Mouse (Mus musculus) spleen, adult 2 months (tissue): ENCODE data around the gene Gstp3. TPM values are rescaled to one million over a fixed set of nuclear protein-coding genes. Genes with fewer than 3 reads are reported as not detected.
A peak's percentile ranks its signal among the peaks of the same experiment; 100 is the strongest.
"Not testable (repeated sequence)": the region's sequence is repeated elsewhere in the genome, so short reads cannot be mapped to it uniquely, and the experiment has no call there.

Experiments
- DNase-seq, 2 experiments: peaks; one replicate each; pipeline versions ENCODE4 v3.0.0 to v3.0.0-alpha.2; 2012 to 2021; ENCODE audit warnings: low spot score in 2 of 2, low read depth in 1 of 2
- H3K27ac ChIP-seq: fragments of 200-500 bp; 2 replicates; pipeline ENCODE4 v1.5.1; 2012; ENCODE audit warnings: low read length, inconsistent platforms; ENCODE audit not compliant: insufficient read depth
- H3K27me3 ChIP-seq: fragments of 200-500 bp; 2 replicates; pipeline ENCODE4 v1.6.1; 2012; ENCODE audit warnings: mild to moderate bottlenecking, moderate library complexity, low read length, inconsistent platforms; ENCODE audit not compliant: control insufficient read depth, insufficient read depth
- H3K36me3 ChIP-seq: fragments of 200-500 bp; 2 replicates; pipeline ENCODE4 v1.6.1; 2012; ENCODE audit warnings: mild to moderate bottlenecking, low read length, inconsistent platforms; ENCODE audit not compliant: control insufficient read depth, insufficient read depth
- H3K4me1 ChIP-seq: fragments of 200-500 bp; 2 replicates; pipeline ENCODE4 v1.6.1; 2011; ENCODE audit warnings: inconsistent platforms; ENCODE audit not compliant: control insufficient read depth, insufficient read depth, insufficient read length
- H3K4me3 ChIP-seq: fragments of 200-500 bp; 2 replicates; pipeline ENCODE4 v1.5.1; 2011; ENCODE audit warnings: mild to moderate bottlenecking, inconsistent platforms; ENCODE audit not compliant: insufficient read depth, insufficient read length; ENCODE audit errors: extremely low read depth
- CTCF ChIP-seq: fragments of 200-500 bp; IDR thresholded peaks from 2 replicates; pipeline ENCODE4 v1.5.1; 2011; ENCODE audit warnings: mild to moderate bottlenecking, inconsistent platforms; ENCODE audit not compliant: insufficient read depth, insufficient read length, insufficient replicate concordance; ENCODE audit errors: extremely low read depth
- POLR2A ChIP-seq: fragments of 200-500 bp; IDR thresholded peaks from 2 replicates; pipeline ENCODE4 v1.6.1; 2011; ENCODE audit warnings: low read depth, low read length, inconsistent platforms
- WGBS: fragments of 180-500 bp; shearing (Covaris S2); methylation state at CpG from one replicate; pipeline ENCODE4 v1.1.7; 2018; 5-methylcytosine and 5-hydroxymethylcytosine counted together
- polyA plus RNA-seq: library from polyadenylated mRNA; depleted of rRNA; stranded (reverse); fragments of >200 nt; gene quantifications from 2 replicates; pipeline ENCODE4 v1.2.3, GENCODE M21; 2012

The Gstp3 gene
- polyA plus RNA-seq, 1 experiment: 13.0 TPM

DNA sequence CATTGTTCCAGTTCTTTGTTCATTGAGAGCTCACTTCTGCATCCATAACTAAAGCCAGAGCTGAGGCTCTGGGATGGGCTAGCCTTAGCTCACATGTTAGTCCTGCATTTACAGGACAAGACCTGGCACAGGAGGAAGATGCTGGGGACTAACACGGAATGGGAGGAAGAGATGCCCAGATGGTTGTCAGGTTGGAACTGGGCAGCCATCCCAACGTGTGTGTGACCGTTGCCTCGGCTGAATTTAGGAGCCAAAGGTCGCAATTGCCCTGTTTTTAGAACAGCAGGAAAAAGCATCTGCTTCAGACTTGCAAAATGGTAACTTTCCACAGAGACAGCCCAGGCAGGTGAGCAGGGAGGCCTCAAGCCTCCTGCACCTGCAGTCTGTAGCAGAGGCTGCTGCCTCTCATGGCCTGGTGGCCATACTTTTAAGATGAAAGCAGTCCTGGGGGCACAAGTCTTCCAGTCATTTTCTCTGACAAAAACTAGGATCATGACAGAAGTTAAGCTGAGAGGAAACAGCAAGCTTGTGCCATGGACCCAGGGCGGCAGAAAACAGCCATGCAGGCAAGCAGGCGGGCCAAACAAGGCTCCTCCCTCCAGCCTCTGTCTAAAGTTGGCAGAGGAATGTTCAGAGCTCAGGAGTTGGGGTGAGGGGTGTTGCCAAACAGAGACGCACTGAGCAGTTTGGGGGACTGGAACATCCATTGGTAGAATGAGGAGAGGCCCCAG, 4.0 kb downstream of the Gstp3 start:
- peaks cover 2% of the 10 kb centered on the region; the same call in 1 of the 2 replicates for H3K4me1 ChIP-seq
- no peak overlapping the region for H3K4me3 ChIP-seq
- no peaks in the 10 kb centered on the region for H3K27me3 ChIP-seq
- no peak overlapping the region for H3K27ac ChIP-seq
- WGBS: 81% methylated on average over 8 of the region's 8 CpGs
- DNase-seq: no peak
- no peaks in the 10 kb centered on the region for H3K36me3 ChIP-seq
- TF ChIP-seq CTCF (no peak), POLR2A (no peak)

DNA sequence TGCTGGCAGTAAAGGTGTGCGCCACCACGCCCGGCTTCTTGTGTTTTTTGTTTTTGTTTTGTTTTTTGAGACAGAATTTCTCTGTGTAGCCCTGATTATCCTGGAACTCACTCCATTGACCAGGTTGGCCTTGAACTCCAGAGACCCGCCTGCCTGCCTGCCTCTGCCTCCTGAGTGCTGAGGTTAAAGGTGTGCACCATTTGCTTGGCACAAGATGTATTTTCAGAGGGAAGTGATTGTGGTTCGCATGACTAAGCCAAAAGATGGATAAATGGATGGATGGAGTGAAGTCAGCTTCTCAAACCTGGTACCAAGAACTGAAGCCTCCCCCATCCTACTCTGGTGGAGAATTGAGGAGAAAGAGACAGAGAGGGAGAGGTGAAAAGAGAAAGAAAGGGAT, 4.8 kb downstream of the Gstp3 start:
- no peaks in the 10 kb centered on the region for H3K36me3 ChIP-seq

DNA sequence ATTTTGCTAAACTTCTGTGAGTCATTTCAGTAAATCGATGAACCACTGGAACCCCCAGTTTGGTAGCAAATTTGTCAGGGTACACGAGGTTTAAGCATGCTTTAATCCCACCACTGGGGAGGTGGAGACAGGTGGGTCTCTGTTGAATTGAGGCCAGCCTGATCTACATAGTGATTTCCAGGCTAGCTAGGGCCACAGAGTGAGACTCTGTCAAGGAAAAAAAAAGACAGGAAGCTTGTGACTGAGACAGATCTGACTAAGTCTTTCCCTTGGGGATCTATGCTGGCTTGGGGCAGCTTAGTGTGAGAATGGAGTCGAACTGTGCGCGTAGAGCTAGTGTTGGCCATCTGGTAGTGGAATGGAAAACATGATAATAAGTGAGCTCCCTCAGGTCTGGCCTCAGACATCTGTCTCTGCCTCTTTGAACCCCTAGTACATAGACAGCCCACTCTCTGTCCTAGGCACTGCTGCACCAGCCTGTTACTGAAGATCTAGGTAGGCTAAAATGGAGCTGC, 6.8 kb downstream of the Gstp3 start:
- H3K27me3 ChIP-seq: no peaks in the 10 kb centered on the region
- no peak for DNase-seq
- H3K36me3 ChIP-seq: no peaks in the 10 kb centered on the region
- TF ChIP-seq POLR2A: no peak
- H3K4me3 ChIP-seq: no peak overlapping the region
- 43% methylated on average over 5 of the region's 5 CpGs for WGBS
- H3K27ac ChIP-seq: no peak overlapping the region
- no peaks in the 10 kb centered on the region for H3K4me1 ChIP-seq

More for the DNA sequence above, 4.8 kb downstream of the Gstp3 start:
- Histone ChIP-seq H3K27me3 (no peaks in the 10 kb centered on the region), H3K4me1 (peaks cover under 1% of the 10 kb centered on the region; the same call in 1 of the 2 replicates), H3K4me3 (no peak overlapping the region), H3K27ac (no peak overlapping the region)
- 91% methylated on average over 5 of the region's 5 CpGs for WGBS
- TF ChIP-seq POLR2A: no peak
- no peak for TF ChIP-seq CTCF
- no peak for DNase-seq

DNA sequence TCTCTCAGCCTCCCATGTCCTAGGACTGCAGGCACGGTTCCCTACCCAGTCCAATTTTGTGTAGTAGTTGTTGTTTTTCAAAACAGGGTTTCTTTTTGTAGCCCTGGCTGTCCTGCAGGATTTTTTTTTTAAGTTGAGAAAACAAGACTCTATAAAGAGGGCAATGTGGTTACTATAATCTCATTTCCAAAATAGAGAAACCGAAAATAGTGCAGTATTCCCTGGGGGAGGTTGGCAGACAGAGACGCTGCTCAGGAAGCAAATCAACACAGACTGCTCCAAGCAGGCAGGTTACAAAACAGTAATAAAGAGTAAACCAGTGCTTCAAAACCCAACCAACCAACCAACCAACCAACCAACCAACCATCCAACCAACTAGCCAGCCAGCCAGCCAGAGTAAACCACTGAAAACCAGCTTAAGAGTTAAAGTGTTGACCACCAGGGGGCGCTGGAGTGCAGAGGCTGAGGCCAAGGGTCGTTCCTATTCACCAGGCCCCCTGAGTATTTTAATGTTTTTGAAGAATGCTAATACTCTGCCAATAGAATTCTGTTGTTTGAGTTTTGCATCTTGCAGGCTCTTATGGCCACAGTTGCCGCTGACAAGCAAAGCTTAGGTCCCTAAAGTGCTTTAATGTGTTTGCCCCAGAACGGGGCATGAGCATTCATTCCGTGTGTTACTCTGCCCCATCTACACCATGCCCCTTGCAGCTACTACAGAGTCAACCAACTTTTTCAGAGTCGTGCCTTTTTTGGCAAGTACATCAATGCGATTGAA, 7.4 kb downstream of the Gstp3 start:
- TF ChIP-seq CTCF: peak; percentile 77; the same call in 1 of the 2 replicates
- no peak for TF ChIP-seq POLR2A
- 37% methylated on average over 10 of the region's 10 CpGs for WGBS
- H3K4me3 ChIP-seq: no peak overlapping the region
- peak; percentile 41 to 66 for DNase-seq
- H3K4me1 ChIP-seq: no peaks in the 10 kb centered on the region
- H3K27ac ChIP-seq: no peak overlapping the region
- no peaks in the 10 kb centered on the region for H3K27me3 ChIP-seq
- H3K36me3 ChIP-seq: no peaks in the 10 kb centered on the region

DNA sequence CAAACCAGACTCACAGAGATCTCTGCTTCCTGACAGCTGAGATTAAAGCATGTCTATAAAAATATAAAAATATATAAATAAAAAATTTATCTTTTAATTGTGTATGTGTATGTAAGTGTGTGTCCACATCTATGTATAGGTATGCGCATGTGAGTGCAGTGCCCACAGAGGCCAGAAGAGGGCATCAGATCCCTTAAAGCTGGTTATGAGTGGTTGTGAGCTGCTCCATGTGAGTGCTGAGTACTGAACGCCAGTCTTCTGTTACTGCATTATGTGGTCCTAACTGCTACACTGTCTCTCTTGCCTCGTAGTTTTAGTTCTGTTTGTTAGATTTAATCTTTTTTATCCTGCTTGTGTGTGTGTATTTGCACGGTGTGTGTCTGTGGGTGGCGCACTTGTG, 8.4 kb downstream of the Gstp3 start:
- H3K4me3 ChIP-seq: no peak overlapping the region
- no peak for DNase-seq
- 99% methylated on average over 5 of the region's 5 CpGs for WGBS
- H3K27ac ChIP-seq: no peak overlapping the region
- TF ChIP-seq POLR2A (no peak), CTCF (no peak)
- H3K36me3 ChIP-seq: no peaks in the 10 kb centered on the region
- H3K27me3 ChIP-seq: no peaks in the 10 kb centered on the region
- H3K4me1 ChIP-seq: no peaks in the 10 kb centered on the region

DNA sequence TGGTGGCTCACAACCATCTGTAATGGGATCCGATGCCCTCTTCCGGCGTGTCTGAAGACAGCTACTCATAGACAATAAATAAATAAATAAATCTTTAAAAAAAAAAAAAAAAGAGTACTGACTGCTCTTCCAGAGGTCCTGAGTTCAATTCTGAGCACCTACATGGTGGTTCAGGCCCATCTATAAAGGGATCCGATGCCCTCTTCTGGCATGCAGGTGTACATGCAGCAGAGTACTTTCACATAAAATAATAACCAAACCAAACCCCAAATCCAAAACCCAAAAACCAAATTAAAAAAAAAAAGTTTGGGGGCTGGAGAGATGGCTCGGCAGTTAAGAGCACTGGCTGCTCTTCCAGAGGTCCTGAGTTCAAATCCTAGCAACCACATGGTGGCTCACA, 10.3 kb downstream of the Gstp3 start:
- not testable (repeated sequence) for H3K36me3 ChIP-seq, DNase-seq, H3K4me3 ChIP-seq, H3K4me1 ChIP-seq, H3K27ac ChIP-seq, H3K27me3 ChIP-seq
- WGBS: 78% methylated on average over 5 of the region's 5 CpGs

DNA sequence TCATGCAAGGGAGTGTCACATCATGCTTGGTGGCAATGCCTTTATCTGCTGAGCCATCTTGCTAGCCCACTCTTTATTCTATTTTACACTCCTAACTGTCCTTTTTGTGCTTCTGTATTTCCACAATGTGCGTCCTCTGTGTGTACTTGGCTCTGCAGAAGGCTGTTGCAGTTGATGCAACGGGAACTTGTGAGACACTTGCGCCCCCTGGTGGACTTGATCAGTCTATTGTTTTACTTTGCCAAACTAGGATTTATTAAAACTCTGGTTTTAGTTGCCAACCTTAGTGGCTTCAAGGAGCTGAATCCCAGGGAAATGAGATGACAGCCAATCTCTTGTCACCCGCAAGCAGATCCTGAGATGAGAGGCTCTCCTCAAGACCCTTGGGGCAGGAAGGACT, 11.5 kb downstream of the Gstp3 start:
- DNase-seq: peak; percentile 67 to 79
- H3K36me3 ChIP-seq: no peaks in the 10 kb centered on the region
- no peaks in the 10 kb centered on the region for H3K4me1 ChIP-seq
- WGBS: 11% methylated on average over 4 of the region's 4 CpGs
- no peaks in the 10 kb centered on the region for H3K27me3 ChIP-seq
- TF ChIP-seq POLR2A: no peak
- peak; percentile 75; the same call in 1 of the 2 replicates for TF ChIP-seq CTCF
- H3K4me3 ChIP-seq: no peak overlapping the region
- H3K27ac ChIP-seq: no peak overlapping the region
